Mouse (Mus musculus) kidney, postnatal 14 days (tissue): ENCODE measurements around the gene Nbas.

ENCODE experiments used
- DNase-seq: peaks from one replicate; pipeline ENCODE4 v3.0.0; 2022; ENCODE audit warnings: mixed read lengths

Nbas gene

DNA sequence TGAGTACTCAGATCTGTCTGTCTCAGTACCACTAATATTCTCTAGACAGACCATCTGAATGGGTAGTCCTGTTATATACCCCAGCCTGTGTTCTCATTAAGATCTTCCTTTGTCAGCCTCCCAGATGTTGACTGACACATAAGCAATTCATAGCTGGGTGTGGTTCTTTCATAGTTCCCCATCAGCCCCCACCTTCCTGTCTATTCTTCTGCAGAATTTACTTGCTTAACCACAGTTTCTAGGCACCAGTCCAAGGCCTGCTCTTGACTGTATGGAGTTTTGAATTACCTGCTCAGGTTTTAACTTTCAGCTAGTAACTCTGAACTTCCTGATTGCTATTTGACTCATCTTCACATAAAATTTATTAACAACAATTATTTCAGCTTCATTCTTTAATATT lies 141.3 kb downstream of the Nbas start:
- DNase-seq: no peak

GRCm38 (mm10) chr12:13418651-13419050 lies 149.7 kb downstream of the Nbas start:
- DNase-seq: no peak

DNA sequence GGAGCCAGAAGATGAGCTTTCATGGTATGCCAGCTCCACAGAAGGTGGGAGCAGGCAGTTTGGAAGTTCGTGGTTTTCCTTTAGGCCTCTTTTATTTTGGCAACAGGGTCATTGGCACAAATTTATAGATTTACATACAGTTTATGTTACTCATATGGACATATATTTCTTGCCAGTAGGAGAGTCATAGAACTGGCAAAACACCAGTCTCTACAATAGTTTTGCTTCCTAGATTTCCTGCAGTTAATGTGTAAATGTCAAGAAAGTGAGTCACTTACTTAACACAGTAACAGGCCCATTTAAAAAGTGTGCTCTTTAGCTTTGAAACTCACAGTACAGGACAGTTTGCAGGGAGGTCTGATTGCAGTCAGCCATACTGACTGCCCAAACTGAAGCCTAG lies 161.3 kb downstream of the Nbas start:
- DNase-seq: no peak

- no peak for DNase-seq
Measured at GRCm38 (mm10) chr12:13444653-13445431, 175.9 kb downstream of the Nbas start.

DNA sequence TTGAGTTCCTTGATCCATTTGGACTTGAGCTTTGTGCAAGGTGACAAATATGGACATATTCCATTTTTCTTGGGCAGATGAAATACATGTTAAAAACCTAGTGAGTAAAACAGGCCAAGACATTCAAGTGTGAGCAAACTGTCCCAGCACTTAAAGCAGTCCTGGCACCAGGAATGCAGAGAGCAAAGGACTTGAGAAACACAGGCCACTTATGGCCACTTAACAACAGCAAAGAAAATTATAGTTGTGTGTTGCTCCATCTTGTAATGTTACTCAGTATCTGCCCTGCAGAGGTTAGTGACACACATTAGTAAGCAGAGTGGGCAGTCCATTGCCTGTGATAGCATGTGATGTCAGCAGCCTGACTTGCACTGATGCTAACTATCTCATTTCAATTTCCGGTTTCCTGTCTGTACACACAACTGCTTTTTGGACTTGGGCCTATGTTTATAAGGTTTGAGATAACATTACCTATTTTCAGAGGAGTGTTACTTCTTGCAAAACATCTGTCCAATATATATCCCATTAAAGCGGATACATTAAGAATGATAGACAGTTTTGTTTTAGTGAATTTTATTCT lies 176.6 kb downstream of the Nbas start:
- no peak for DNase-seq

DNA sequence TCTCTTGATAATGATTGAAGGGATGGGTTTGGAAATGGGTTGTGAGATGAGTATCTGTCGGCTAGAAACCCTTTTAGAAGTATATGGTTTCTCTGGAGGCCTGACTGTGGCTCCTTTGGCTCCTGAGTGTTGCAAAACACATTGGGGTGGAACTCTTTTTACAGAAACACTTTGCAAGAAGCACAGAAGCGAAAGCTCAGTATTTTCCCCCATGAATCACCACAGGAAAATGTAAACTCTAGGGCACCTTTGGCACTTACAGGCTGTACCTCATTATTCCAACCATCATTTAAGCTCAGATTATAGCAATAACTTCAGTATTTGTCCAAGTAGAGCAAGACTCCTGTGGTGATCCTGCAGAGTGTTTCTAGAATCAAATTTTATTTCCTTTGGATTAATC lies 180.0 kb downstream of the Nbas start:
- DNase-seq: no peak

DNA sequence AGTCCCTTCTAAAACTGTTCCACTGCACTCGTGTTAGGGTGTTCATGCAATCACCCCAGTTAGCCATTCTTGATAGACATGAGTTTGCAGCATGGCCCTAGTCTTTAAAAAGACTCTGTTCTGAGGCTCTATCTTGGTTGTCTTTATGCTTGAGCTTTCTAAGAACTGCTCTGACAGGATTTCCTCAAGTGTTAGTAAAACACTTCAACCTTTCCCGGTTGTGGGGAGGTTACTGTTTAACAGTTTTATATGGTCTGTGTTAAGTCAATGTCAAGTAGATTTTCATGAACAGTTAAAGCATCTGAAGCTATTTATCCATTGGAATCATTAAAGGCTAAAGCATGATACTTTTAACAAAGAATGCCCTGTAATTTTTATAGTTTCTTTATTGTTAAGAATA lies 183.1 kb downstream of the Nbas start:
- DNase-seq: no peak

DNA sequence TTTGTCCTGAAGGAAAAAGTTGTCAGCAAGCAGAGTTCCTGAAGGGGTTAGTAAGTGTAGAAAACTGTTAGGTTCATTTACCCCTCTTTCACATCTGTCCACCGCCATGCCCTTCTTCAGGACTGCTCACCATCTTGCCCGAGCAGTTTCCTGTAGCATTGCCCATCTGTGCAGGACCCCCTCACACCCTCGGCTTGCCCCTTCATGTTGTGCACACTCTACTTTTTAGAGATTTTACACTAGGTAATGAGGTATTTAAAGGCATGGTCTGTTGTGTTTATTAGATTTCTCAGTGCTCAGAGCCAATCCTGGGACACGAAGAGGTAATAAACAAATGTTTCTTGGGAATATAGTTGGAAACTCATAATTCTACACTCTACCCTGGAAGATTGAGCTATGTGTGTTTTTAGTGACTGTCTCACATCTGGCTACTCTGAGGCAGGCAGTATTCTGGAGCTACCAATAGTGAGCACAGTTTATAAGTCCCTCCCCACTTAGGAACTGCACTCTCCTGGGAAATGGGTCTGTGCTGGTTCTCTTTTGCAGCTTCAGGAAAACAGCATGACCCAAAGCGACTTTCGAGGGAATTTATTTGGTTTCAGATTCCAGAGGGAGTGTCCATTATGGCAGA lies 191.4 kb downstream of the Nbas start:
- no peak for DNase-seq

DNA sequence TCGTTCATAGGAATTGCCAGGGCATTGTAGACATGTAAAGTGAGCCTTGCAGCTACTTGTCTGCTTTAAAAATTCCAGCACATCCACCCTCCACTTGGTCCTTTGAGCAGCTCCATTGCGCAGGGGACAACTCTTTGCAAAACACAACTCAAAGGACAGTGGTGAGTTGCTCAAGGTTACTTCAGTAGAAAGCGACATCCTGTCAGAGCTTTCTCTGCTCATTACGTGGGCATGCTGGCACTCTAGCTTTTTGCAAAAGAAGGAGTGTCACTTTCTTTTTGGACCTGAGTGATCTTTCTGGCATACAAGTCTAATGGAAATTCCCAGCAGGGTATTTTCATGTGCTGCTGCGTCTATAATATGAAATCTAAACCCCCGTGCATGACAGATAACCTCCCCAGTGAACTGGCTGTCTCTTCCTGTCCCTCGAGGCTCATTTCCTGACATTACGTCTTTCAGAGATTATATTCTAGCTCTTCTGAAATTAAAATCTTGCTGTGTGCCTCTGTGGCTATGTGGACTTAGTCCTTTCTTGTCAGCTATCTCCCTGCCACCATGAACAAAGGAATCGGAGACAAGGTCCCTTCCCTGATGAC lies 192.7 kb downstream of the Nbas start:
- DNase-seq: no peak

GRCm38 (mm10) chr12:13462397-13462796 lies 193.5 kb downstream of the Nbas start:
- DNase-seq: no peak

GRCm38 (mm10) chr12:13465554-13465953 lies 196.6 kb downstream of the Nbas start:
- DNase-seq: no peak

- DNase-seq: no peak
Measured at GRCm38 (mm10) chr12:13474881-13475280, 205.9 kb downstream of the Nbas start.

- DNase-seq: no peak
Measured at GRCm38 (mm10) chr12:13479163-13479562, 210.2 kb downstream of the Nbas start.

- no peak for DNase-seq
Measured at GRCm38 (mm10) chr12:13486278-13486677, 217.3 kb downstream of the Nbas start.

DNA sequence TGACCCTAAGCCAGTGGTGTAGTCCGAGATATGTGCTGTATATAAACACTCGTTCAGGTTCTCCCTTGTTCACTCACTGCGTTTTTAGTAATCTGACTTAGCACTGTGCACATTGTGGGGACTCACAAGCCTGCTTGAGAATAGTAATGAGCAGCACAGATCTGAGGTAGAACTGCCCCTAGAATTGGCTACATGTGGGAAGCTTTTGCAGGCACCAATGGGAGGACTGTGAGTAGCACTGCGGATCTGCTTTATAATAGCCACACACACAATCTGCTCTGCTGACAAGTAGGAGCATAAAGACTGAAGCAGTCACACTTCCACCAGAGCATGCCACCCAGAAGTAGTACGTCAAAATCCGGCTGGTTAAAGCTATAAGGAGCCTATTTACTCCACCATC lies 228.3 kb downstream of the Nbas start:
- no peak for DNase-seq

DNA sequence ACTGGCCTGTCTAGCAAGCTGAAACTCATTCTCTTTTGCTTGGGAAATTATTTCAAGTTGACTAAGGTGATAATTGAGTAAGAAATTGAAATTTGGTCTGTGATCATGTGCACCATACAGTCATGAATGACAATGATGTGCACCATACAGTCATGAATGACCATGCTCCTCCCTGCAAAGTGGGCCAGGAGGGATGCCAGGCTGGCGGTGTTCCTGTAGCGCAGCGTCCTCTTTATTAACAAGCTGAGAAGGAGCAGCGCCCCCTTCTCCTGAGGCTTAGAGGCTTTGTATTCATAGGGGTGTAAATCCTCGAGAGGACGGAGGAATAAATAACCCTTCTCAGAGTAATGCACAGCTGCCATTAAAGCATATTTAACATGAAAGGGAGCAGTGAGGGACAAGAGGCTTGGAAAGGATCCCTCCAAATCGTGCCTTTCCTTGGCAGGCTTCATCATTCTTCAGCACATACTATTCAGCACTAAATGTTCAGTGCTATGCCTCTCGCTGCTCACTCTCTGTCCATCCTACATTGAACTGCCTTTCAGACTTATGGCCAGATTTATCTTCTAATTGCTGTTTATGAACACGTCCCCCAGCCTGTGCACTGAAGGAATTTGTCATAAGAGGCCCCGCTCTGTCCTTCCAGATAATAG lies 230.4 kb downstream of the Nbas start:
- DNase-seq: no peak

DNA sequence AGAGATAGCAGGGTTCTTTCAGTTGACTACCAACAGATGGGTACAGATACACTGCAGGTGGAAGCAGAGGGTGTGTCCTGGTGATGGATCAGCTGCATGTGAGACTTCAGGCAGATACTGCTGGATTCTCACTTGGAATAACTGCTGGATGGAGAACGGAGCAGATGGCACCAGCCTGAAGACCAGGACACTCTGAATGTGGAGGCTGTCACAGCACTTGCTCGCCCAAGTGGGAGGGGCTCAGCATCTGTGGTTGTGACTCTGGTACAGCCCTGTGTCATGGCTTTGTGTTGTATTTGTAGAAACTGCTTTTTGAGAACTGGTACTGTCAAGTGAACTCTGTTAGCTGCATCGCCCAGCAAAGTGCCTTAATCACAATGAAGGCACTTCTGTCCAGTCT lies 231.3 kb downstream of the Nbas start:
- DNase-seq: no peak

- DNase-seq: no peak
Measured at GRCm38 (mm10) chr12:13504771-13505444, 236.0 kb downstream of the Nbas start.

- no peak for DNase-seq
Measured at GRCm38 (mm10) chr12:13518082-13518481, 249.1 kb downstream of the Nbas start.

GRCm38 (mm10) chr12:13519413-13519812 lies 250.5 kb downstream of the Nbas start:
- no peak for DNase-seq

GRCm38 (mm10) chr12:13532731-13533365 lies 263.9 kb downstream of the Nbas start:
- no peak for DNase-seq

GRCm38 (mm10) chr12:13539171-13539570 lies 270.2 kb downstream of the Nbas start:
- no peak for DNase-seq
